Mouse (Mus musculus): Measurements from ENCODE around the gene Nckap1. TPM values are rescaled to one million over a fixed set of nuclear protein-coding genes. Genes with fewer than 3 reads are reported as not detected.

Nckap1 gene
- 100 to 1,000 TPM; 396 to 411 TPM for total RNA-seq (2021)
- long read RNA-seq, full-length matches to known transcripts: 97 of 131 reads
- long read RNA-seq, partial matches to known transcripts: 21 of 131 reads
- long read RNA-seq, other reads (novel, unspliced or antisense): 13 of 131 reads

DNA sequence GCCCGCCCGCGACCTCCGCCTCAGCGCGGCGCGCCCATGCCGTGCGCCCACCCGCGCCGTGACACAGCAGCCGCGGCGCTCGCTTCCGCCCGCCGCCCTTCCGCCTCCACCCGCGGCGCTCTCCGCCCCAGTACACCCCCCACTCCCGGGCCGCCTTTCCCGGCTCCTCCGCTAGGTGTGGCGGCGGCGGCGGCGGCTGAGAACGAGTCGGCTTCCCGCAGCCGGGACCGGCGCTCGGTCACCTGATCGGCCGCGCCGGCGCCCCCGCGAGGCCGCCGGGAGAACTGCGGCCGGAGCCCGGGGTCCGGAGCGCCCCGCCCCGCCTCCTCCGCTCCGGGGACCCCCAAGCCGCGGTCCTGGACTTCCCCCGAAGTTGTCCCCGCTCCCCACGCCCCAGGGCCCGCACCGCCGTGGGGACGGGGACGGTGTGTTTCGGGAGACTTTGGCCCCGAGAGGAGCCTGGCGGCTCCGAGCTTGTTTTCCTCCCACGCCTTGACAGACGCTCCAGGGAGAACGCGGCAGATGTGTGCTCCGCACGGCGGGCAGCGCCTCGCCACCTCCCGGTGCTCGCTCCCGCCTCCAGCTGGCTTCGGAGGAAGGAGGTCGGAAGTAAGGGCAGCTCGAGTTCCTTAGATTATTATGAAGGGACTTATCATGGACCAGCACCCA, at the start of gene Nckap1:
Gene Nckap1, minus strand, starts transcription at position 338 of the 669 bp plus-strand sequence.
- peak; percentile 90 to 96 for DNase-seq (ENCODE audit: low spot score in 2 of 2)

DNA sequence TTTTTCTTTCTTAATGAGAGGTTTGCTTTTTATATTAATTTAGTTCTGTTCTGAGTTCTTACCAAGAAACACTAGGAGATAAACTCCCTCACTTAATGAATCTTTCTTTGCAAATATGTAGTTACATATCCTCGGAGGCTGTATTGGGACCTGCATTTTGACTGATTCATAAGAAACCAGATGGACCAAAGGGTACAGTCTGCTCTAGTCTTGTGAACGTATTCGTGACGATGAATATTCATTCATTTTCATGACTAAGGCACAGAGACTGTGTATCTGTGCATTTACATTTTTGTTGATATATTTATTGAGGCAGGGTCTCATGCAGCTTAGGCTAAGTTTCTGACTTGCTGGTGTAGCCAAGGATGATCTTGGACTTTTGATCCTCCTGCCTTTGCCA, 43.3 kb upstream of the Nckap1 start:
- no peak for DNase-seq (ENCODE audit: low spot score in 2 of 2)

DNA sequence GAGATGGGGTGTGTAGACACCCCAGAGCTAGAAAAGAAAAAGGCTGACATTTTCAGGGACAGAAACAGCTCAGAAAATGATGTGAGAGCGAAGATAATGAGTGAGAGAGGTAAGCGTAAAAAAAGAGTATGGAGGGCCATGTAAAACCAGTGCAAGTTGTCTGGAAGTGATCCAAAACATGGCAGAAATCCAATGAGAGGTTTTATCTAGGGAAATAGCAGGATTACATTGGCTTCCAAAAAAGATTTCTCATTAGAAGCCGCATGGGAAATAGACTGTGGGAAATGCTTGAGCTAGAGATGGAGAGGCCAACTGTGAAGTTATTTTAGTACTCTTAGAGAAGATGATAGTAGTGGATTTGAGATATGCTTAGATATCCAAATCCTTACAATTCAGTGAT, 40.7 kb upstream of the Nckap1 start:
- DNase-seq (ENCODE audit: low spot score in 2 of 2): no peak

DNA sequence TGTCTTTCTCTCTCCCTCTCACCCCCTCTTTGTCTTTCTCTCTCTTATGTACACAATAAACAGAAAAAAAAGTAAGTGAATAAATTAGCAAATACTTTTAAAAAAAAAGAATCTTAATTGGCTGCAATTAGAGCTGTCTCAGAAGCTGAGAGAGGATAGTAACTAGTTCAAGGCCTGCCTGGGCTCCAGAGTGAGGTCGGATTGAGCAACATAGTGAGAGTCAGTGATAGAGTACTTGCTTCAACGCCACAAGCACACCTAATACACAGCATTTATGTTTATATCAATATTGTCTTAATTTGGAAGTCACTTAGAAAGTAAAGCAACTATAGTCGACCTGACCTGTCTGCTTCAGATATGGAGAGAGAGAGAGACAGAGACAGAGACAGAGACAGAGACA, 37.8 kb upstream of the Nckap1 start:
- no peak for DNase-seq (ENCODE audit: low spot score in 2 of 2)

GRCm38 (mm10) chr2:80616854-80617737, 35.9 kb upstream of the Nckap1 start, which contains the start of the genes Dusp19 and Nup35:
Dusp19 (plus strand) TSS chr2:80617045.
Nup35 (plus strand) TSS chr2:80617236.
- DNase-seq (ENCODE audit: low spot score in 2 of 2): peak; percentile 98

DNA sequence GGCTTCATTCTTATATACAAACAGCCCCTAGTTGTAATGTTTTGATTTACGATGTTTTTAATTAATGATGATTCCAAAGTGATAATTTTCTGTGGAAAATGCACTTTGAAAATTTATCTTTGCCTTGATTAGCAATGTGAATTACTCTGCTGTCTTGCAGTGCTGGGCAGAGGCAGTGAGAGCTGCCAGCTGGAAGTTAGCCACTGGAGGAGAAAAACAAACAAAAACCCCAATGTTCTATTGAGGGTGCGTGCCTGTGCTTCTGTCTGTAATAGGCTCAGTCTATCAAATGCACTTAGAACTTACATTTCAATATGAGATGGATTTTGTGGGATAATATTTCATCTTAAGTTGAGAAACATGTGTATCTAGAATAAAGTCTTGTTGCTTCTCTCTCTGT, 31.6 kb upstream of the Nckap1 start:
- DNase-seq (ENCODE audit: low spot score in 2 of 2): peak; percentile 40 to 68

GRCm38 (mm10) chr2:80612286-80612685, 31.1 kb upstream of the Nckap1 start:
- peak in 1 of 2 experiments; percentile 35 for DNase-seq (ENCODE audit: low spot score in 2 of 2)

GRCm38 (mm10) chr2:80603771-80604426, 22.7 kb upstream of the Nckap1 start:
- peak; percentile 47 to 55 for DNase-seq (ENCODE audit: low spot score in 2 of 2)

GRCm38 (mm10) chr2:80602756-80603155, 21.6 kb upstream of the Nckap1 start:
- DNase-seq (ENCODE audit: low spot score in 2 of 2): no peak

DNA sequence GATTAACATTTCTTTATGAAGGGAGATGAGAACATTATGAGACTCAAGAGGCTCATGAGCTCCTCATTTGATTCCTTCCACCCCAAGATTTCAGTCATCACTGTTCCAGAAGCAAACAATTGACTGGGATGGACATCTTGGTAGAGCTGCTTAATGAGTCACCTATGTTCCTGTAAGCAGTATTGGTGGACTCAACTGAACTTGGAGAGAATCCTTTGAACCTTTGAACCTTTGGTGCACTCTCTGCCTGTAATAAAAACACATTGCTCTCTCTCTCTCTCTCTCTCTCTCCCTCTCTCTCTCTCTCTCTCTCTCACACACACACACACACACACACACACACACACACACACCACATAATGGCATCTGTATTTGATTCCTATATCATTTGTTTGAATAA, 19.4 kb upstream of the Nckap1 start:
- no peak for DNase-seq (ENCODE audit: low spot score in 2 of 2)

GRCm38 (mm10) chr2:80599850-80600249, 18.7 kb upstream of the Nckap1 start:
- DNase-seq (ENCODE audit: low spot score in 2 of 2): no peak

DNA sequence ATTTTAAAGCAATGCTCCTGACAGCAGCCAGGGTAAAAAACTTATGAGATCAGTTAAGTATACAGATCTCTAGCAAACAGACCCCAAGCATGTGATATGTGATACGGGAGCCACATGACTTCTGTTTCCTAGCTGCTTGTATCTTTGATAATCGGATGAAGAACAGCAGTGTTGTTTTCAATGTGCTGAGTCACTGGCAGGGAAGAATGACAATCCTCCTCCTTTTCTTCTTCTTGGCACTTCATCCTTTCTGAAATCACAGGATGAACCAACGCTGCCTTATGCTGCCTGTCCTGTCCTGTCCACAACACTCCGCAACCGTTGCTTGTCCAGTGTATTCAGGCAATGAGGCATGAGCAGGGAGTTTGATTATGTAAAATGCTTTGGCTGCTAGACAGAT, 15.8 kb upstream of the Nckap1 start:
- no peak for DNase-seq (ENCODE audit: low spot score in 2 of 2)

GRCm38 (mm10) chr2:80594215-80594918, 13.2 kb upstream of the Nckap1 start:
- DNase-seq (ENCODE audit: low spot score in 2 of 2): peak; percentile 23 to 39

- DNase-seq (ENCODE audit: low spot score in 2 of 2): no peak
These were observed 1.2 kb upstream of the Nckap1 start for GRCm38 (mm10) chr2:80582356-80582755.

GRCm38 (mm10) chr2:80580311-80580961, 744 bp downstream of the Nckap1 start:
- DNase-seq (ENCODE audit: low spot score in 2 of 2): peak; percentile 38 to 61

- no peak for DNase-seq (ENCODE audit: low spot score in 2 of 2)
These were observed 1.8 kb downstream of the Nckap1 start for GRCm38 (mm10) chr2:80579253-80579891.

DNA sequence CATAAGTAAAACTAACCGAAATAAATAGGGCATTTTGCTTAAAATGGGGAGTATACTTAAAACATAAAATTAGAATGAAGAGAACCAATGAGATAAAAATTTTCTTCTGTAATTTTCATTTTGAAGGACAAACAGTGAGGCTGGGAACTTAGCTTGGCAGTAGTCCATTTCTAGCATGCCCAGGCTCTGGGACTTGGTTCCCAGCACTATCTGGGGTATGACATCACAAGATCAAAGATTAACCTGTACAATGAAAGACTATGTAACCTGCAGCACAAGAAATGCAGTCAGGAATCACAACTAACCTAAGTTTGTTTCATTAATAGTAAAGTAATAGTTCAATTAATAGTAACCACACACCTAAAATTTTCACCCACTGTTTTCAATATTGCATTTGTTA, 3.9 kb downstream of the Nckap1 start:
- no peak for DNase-seq (ENCODE audit: low spot score in 2 of 2)

DNA sequence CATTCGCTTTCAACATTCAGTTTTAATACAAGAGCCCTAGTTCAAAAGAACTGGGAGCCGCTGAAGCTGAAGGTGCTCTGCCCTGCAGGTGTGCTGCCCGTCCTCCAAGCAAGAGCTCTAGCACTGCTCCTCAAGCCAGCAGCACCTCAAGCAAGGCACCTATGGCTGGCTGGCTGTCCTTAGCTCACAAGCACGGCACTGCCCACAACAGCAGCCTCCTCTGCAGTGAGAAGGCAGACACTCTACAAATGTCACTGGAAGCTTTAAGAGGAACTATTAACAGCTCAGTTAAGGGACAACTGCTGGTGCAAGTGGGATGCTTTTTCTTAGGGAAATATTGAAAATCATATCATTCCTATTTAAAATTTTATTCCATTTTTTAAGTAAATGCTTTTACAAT, 10.5 kb downstream of the Nckap1 start:
- peak in 1 of 2 experiments; percentile 9 for DNase-seq (ENCODE audit: low spot score in 2 of 2)

DNA sequence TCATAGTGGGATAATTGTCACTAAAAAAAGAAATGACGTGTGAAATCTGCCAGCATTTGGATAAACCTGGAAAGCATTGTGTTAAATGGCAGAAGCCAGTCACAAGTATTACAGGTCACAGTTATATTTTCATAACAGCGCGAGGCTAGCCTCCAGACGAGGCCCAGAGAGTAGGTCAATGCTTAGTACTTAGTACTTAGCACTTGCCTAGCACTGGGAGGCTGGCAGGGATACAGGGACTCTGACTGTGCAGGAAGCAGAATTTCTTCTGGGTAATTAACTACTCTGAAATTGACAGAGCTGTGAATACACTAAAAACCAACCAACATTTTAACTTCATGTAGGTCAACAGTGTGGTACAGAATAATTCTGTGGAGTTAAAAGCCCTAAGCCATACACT, 13.8 kb downstream of the Nckap1 start:
- no peak for DNase-seq (ENCODE audit: low spot score in 2 of 2)

GRCm38 (mm10) chr2:80562253-80562652, 18.9 kb downstream of the Nckap1 start:
- DNase-seq (ENCODE audit: low spot score in 2 of 2): no peak
